Mouse (Mus musculus) brain, adult 2 months (tissue): Measurements from ENCODE around the gene Zbtb49.

Experiments
- DNase-seq: peaks from one replicate; pipeline ENCODE4 v3.0.0; 2011; ENCODE audit warnings: low read depth, low spot score

Zbtb49 gene

DNA sequence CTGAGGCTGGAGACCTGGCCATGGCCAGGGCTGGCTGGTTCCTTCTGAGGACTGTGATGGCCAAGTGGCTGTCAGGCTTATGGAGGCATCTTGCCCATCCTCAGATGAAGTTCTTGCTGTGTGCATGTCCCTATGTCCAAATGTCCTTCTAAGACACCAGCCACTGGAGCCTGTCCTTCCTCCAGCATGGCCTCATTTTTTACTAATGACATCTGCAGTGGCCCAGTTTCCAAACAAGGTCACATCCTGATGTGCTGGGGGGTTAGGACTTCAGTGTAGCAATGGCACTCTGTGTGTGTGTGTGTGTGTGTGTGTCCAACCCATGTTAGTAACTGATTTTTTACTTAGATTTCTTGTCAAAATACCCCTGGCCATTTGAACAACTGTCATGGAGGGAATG is 24.3 kb downstream of the Zbtb49 start:
- no peak for DNase-seq

DNA sequence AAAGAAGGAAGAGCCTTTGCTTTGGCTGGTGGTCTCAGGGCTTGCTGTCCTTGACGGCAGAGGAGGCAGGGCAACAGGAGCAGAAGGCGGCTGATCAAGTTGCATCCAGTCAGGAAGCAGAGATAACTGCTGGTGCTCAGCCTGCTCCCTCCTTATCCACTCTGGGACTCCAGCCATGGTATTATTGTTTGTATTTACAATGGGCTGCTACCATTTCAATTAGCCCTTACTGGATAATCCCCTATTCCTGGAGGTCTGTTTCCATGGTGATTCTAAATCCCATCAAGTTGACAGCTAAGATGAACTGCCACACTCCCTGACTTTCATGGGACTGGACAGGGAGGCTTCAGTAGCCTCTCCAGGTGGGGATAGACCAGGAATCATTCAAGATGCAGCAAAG is 25.3 kb downstream of the Zbtb49 start:
- no peak for DNase-seq

DNA sequence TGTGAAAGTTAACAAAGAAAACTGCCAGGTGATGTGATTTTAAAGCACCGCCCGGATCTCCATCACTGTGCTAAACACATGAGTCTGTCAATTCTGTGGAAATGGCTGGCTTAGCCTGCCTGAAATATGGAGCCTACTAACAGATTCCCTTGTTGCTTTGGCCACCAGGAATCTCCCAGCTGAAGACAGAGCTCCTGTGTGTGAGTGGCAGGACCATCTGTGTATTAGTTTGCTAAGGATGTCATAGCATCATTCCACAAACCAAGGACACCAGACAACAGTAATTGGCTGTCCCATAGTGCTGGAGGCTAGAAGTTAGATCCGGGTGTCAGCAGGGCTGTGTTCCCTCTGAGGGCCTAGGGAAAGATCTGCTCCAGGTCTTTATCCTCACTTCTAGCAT is 29.4 kb downstream of the Zbtb49 start:
- DNase-seq = no peak

DNA sequence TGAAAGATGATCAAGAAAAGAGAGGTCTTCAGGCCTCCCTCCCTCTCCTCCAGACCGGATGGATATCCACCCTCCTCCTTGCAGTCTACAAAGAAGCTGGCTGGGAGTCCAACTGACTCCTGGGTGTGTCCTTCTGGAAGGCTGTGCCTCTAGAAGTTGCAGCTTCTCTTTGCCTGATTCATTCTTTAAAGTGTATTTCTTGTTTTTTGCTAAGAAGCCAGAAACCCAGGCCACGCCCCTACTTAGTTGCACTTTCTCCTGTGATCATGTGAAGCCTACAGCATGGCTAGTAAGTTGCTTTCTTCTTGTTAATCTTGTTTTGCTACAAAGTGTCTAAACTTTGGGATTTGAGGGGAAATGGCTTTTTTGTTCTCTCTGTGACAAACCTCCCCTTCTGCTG is 33.3 kb downstream of the Zbtb49 start:
- DNase-seq = no peak

DNA sequence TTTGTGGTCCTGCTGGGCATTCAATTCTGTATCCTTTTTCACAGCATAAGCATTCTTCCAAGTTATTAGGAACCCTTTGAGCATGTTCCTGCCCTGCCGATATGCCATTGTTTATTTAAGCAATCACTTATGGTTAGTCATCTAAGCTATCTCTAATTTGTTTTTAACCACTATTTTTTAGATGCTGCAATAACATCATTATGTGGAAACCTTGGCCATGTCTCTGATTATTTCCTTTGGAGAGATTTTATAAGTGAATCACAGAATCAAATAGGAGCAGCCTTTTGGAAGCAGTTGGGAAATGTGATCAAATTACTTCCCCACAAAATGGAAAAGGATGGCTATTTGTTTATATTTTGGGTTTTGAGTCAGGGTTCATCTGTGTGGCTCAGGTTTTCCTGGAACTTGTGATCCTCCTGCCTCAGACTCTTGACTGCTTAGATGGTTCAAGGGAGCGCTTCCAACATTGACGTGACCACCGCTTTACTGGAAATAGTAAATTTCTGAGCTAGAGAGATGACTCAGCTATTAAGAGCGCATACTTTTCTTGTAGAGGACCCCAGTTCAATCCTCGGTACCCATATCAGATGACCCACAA is 35.5 kb downstream of the Zbtb49 start:
- DNase-seq = no peak

DNA sequence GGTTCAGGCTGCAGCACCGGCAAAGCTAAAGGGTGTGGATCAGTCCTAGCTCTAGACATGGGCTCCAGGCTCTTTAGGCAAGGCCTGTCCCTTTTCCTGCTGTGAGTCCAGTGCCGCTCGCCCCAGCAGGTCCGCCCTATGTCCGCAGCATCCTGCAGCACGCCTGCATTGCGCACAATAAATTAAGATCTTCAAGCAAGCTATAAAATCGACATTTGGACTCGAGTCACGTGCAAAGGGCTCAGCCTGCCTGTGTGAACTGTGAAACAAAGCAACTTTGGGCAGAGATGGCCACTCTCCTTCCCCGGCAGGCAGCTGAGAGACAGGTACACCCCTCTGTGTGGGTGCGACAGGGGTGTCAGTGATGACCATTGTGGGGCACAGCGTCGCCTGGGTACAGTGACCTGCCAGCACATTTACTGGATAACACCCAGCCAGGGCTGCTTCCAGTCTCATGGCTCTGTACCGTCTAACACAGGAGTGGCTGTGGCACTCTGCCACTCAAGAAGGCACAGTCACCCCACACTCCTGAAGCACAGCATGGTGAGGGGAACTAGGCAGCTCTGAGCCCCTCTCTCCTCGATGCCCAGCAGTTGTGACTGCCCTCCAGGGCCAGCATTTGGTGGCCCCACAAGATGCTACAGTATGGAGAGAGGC is 45.9 kb downstream of the Zbtb49 start:
- no peak for DNase-seq

DNA sequence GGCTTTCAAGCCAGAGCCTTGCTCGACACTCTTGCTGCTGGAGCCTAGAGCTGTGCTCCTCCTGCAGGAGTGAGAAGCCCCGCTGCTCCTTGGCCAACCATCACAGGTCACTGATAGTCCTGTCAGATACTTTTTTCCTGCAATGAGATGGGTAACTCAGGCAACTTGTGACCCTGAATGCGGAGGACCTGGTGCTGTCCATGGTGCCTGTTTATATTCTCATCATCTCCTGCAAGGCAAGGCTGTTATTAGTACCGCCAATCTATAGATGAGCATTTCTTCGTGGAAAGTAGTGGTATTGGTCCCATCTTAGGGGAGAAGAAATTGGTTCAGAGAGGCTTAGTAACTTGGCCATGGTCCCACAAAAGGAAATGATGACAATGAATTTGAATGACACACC is 46.5 kb downstream of the Zbtb49 start:
- DNase-seq = no peak

DNA sequence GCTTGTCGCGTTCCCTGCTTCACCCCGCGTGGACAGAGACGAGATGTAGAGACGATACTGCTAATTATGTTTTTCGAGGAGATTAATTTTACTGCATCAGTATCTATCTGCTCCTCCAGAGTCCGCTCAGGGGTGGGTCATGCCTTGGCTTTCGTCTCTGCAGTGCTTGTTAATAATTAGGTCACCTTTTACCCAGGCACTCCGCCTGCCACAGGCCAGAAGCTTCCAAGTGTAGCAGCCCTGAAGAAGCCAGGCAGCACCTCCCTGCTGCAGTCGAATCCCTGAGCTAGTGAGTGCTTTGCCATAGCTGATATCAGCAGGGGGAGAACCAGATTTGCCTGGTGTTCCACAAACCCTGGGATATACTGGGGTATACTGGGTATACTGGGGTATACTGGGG is 51.8 kb downstream of the Zbtb49 start:
- DNase-seq = peak; percentile 31

DNA sequence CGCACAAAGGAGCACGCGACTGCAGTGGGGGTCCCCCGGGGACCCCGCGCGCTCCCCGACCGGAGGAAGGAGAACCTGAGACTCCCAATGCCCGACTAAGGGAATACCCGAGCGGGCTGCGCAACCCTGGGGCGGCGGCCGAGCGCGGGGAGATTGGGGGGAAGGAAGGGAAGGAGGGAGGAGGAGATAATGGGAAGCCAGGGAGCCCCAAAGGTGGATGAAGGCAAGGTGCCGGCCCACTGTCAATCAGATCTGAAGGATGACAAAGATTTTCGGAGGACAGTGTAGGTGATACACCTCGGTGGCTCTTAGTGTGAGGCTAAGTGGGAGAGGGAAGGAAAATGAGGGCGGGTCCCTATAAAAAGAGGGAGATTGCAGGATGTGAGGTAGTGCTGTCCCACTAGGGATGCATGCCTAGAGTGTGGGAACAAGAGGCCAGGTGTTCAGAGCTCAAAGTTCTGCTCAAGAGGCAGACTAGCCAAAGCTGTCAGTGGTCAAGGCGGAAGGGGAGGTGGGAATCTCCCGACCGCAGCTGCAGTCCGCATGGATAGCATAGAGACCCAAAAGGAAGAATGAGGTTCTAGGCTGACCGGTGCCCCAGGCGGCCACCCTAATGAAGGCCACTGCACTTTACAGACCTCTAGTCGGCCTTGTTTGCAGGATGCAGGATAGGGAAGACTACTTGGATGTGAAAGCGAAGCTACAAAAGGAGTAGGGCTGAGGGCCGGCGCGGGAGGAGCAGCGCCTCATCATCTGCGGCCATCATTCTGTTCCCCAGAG is 60.4 kb downstream of the Zbtb49 start, which contains the start of gene Nsg1:
Nsg1 (minus strand) TSS at position 274 of the 780 bp plus-strand sequence.
- DNase-seq = no peak

DNA sequence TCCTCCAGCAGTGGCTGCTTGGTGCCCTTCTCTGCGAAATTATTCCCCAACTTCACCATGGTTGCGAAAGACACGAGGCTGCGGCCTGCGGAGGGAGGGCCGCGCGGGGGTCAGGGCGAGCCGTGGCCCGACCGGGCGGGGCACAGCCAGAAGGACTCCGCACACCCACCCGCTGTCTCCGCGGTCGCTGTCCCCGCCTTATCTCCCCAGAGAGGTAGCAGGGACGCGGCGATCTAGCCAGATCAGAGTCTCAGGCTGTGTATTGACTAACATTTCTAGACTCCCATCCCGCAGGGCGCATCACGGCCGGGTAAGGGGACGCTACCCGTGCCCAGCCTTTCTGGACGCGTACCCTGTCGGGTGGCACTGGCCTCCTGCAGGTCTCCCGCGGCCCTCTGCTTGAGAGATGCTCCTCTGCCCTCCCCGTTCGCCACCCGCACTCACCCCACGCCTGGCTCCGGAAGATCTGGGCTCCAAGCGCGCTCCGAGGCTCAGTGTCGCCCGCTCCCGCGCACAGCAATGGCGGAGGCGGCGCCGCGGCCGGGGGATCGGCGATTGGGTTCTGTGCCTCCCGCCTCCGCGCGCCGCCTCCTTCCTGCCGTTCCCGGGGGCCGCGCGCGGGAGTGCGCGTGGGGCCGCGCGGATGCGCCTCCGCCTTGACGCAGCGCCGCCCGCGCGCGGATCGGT is 61.2 kb downstream of the Zbtb49 start:
- peak; percentile 91 for DNase-seq

DNA sequence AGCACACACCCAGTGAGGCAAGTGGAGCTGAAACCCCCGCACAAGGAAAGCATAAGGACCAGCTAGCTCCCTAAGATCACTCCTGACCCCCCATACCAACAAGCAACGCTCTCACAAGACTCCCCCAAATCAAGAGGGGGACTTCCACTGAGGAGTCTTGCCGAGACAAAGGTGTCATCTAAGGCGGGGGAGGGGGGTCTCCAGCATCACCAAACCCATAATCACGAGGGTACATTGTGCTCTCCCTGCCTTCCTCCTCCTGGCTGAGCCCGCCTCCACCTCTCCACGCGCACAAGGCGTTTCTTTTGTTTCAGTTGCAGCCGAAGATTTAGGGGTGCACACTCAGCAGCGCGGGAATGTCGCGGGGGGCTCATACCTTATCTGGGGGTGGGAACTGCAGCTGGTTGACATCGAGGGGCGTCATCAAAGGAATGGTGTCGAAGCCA is 61.7 kb downstream of the Zbtb49 start:
- DNase-seq = peak; percentile 83

DNA sequence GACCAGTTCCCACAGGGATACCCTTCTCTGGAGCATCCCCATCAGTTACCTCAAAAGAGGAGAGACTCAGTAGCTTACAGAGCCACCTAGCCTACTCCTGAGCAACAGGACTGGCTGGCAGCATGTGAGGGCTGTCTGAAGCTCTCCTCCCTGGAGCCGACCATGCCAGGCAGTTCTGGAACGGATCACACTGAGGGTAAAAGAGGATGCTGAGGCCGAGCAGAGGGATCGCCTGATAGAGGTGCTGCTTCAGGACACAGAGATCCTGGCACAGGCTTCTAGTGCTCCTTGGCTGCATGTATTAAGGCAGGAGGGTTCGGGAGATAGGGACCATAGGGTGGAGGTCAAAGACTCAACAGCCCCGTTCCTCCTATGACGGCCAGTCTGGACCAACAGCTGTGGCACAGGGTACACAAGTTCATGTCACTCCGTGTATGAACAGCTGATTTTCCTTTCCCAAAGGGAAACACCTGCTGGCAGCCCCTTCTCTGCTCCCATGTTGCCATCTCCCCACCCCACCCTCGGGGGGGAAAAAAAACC is 62.7 kb downstream of the Zbtb49 start:
- DNase-seq = peak; percentile 75

DNA sequence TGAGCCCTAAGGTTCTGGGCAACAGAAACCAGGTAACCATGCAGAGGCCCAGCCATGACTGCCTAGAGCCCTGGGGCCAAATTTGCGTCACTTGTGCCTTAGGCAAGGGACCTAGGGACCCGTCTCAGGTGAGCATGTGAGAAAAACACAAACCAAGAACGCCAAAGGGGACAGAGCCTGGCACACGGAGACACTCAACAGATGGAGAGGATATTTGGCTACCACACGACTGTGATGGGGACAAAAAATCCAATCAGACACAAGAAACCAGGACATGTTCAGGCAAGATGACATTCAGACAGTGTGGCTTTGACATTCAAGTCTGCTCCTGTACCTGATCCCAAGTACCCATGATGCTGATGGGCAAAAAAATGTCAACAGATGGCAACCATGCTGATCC is 66.6 kb downstream of the Zbtb49 start:
- peak; percentile 90 for DNase-seq

DNA sequence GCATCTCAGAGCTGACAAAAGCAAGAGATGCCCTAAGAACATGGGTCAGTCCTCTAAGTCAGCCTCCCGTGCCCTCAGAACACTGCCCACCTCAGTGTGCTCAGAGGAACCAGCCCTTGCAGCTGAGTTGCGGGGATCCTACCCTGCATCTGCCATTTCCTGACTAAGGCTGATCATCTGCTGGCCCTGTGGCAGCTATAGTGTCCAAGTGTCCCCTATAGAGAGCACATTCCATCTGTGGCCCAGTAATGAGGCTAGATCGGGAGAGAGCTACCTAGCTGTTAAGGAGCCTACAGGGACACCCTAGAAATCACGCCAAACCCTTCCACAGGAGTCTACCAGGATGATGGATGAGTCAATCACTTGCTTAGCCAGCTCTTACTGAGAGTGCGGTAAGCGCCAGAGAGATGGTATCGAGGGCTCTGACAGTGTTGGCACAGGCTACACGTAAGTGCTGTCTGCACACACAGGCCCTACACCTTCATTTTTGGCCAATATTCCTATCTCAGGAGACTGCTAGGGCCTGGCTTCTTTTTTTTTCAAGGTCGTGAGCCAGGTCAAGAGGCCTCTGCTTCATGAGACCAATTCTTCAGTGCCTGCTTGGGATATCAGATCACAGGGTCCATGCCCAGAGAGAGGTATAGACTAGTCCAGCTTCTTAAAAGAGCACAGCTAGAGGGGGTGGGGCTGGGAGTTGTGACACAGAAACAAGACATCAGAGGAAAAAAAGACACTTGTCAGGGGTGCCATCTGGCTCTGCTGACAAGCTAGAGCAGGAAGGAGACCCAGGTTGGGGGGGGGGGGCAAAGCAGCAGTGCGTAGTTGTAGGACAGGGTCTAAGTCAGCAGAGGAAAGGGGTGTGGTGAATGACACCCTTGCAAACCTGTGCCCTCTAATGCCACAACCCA is 67.8 kb downstream of the Zbtb49 start:
- peak; percentile 87 for DNase-seq

DNA sequence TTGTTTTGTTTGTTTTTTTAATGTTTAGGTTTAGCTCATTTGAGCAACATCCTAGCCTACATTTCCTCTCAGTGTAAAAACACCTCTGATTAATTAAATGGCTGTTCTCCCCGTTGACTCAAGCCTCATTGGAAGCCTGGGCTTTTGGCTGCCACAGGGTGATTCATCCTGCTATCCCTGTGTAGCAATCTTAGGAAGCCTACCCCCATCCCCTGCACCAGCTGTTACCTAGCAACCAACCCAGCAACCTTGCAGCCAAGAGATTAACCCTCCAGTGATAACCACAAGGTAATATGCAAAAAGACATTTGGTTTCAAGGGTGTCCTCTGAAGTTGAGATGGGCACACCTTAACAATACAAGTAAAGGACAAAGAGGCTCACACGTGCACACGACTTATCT is 69.0 kb downstream of the Zbtb49 start:
- DNase-seq = peak; percentile 96

DNA sequence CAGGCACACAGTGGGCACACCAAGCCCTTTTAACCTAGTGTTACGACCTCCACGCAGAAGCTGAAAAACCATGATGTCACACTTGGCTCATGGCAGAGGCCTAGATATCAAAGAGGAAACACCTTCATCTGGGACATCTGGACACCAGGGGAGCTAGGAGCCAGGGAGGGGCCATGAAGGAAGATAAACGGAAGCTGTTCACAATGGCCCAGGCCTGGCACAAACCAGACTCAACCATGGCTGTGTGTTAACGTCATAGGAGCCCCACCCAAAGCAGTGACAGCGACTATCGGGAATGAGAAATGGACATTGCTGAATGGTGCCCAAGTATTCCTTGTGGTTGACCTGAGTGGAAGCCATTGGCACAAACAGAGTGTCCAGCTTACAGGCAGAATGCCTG is 73.7 kb downstream of the Zbtb49 start:
- DNase-seq = no peak

DNA sequence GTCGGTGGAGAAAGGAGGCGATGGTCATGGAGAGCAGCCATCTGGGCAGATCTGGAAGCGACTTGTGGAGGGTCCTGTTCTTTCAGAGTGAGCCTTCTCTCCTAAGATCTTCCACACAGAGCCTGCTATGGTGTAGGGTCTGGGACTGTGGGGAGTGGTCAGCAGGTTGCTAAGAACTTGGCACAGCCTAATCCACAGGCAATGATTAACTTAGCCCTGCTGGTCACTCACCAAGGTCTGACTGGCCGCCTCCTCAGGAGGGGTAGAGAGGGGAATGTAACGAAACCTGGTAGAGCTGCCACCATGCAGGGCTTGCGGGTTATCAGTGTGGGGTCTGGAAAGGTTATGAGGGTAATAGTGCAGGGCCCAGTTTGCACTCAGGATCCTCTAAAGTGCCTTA is 79.4 kb downstream of the Zbtb49 start:
- no peak for DNase-seq
